Mouse (Mus musculus): ENCODE data around the gene Syt1. TPM values are rescaled to one million over a fixed set of nuclear protein-coding genes. Genes with fewer than 3 reads are reported as not detected.

Gene Syt1
- polyA plus RNA-seq, 1 experiment from 2014 or later: 1.1 TPM

- H3K9ac ChIP-seq: no peak overlapping the region
- H3K9me3 ChIP-seq (replicated peaks): no peaks in the 10 kb centered on the region
- no peak overlapping the region for H3K4me3 ChIP-seq
- no peak overlapping the region for H3K27ac ChIP-seq (ENCODE audit: poor library complexity, severe bottlenecking)
- no peaks in the 10 kb centered on the region for H3K27me3 ChIP-seq (replicated peaks)
- H3K4me1 ChIP-seq (replicated peaks): no peaks in the 10 kb centered on the region
- ATAC-seq (ENCODE audit: insufficient number of reproducible peaks, low FRiP score): no peak
- no peaks in the 10 kb centered on the region for H3K36me3 ChIP-seq
- no peak overlapping the region for H3K4me2 ChIP-seq
- WGBS: 82% methylated on average over 1 of the region's 1 CpGs
Measured at GRCm38 (mm10) chr10:108885769-108886168, 125.0 kb downstream of the Syt1 start.

- 53% methylated on average over 1 of the region's 1 CpGs for WGBS
- Histone ChIP-seq H3K4me3 (no peak overlapping the region), H3K27me3 (replicated peaks) (no peaks in the 10 kb centered on the region), H3K36me3 (no peaks in the 10 kb centered on the region), H3K9me3 (replicated peaks) (no peaks in the 10 kb centered on the region), H3K9ac (no peak overlapping the region), H3K4me1 (replicated peaks) (no peaks in the 10 kb centered on the region), H3K4me2 (no peak overlapping the region), H3K27ac (ENCODE audit: poor library complexity, severe bottlenecking) (no peak overlapping the region)
- no peak for ATAC-seq (ENCODE audit: insufficient number of reproducible peaks, low FRiP score)
Measured at GRCm38 (mm10) chr10:108884520-108884919, 126.3 kb downstream of the Syt1 start.

- 80% methylated on average over 2 of the region's 2 CpGs for WGBS
- Histone ChIP-seq H3K9ac (no peak overlapping the region), H3K9me3 (replicated peaks) (no peaks in the 10 kb centered on the region), H3K27ac (ENCODE audit: poor library complexity, severe bottlenecking) (no peak overlapping the region), H3K4me2 (no peak overlapping the region), H3K4me3 (no peak overlapping the region), H3K36me3 (no peaks in the 10 kb centered on the region), H3K27me3 (replicated peaks) (no peaks in the 10 kb centered on the region), H3K4me1 (replicated peaks) (no peaks in the 10 kb centered on the region)
- no peak for ATAC-seq (ENCODE audit: insufficient number of reproducible peaks, low FRiP score)
Measured at GRCm38 (mm10) chr10:108880372-108880771, 130.4 kb downstream of the Syt1 start.

GRCm38 (mm10) chr10:108875730-108876129 is 135.1 kb downstream of the Syt1 start:
- H3K9ac ChIP-seq: no peak overlapping the region
- H3K27me3 ChIP-seq (replicated peaks): no peaks in the 10 kb centered on the region
- no peak overlapping the region for H3K27ac ChIP-seq (ENCODE audit: poor library complexity, severe bottlenecking)
- 84% methylated on average over 5 of the region's 5 CpGs for WGBS
- no peaks in the 10 kb centered on the region for H3K36me3 ChIP-seq
- ATAC-seq (ENCODE audit: insufficient number of reproducible peaks, low FRiP score): no peak
- no peaks in the 10 kb centered on the region for H3K4me1 ChIP-seq (replicated peaks)
- H3K9me3 ChIP-seq (replicated peaks): no peaks in the 10 kb centered on the region
- no peak overlapping the region for H3K4me3 ChIP-seq
- H3K4me2 ChIP-seq: no peak overlapping the region

- 69% methylated on average over 4 of the region's 4 CpGs for WGBS
- H3K9ac ChIP-seq: no peak overlapping the region
Measured at GRCm38 (mm10) chr10:108874687-108875086, 136.1 kb downstream of the Syt1 start.

GRCm38 (mm10) chr10:108872359-108872758 is 138.4 kb downstream of the Syt1 start:
- no peak for ATAC-seq (ENCODE audit: insufficient number of reproducible peaks, low FRiP score)
- no peaks in the 10 kb centered on the region for H3K9me3 ChIP-seq (replicated peaks)
- 82% methylated on average over 6 of the region's 6 CpGs for WGBS

More at GRCm38 (mm10) chr10:108874687-108875086, 136.1 kb downstream of the Syt1 start:
- Histone ChIP-seq H3K9me3 (replicated peaks) (no peaks in the 10 kb centered on the region), H3K4me2 (no peak overlapping the region), H3K4me3 (no peak overlapping the region), H3K27me3 (replicated peaks) (no peaks in the 10 kb centered on the region), H3K4me1 (replicated peaks) (no peaks in the 10 kb centered on the region), H3K36me3 (no peaks in the 10 kb centered on the region), H3K27ac (ENCODE audit: poor library complexity, severe bottlenecking) (no peak overlapping the region)
- ATAC-seq (ENCODE audit: insufficient number of reproducible peaks, low FRiP score): no peak

GRCm38 (mm10) chr10:108870586-108870985 is 140.2 kb downstream of the Syt1 start:
- 79% methylated on average over 4 of the region's 4 CpGs for WGBS
- no peak overlapping the region for H3K27ac ChIP-seq (ENCODE audit: poor library complexity, severe bottlenecking)
- H3K9me3 ChIP-seq (replicated peaks): no peaks in the 10 kb centered on the region
- no peak overlapping the region for H3K9ac ChIP-seq
- ATAC-seq (ENCODE audit: insufficient number of reproducible peaks, low FRiP score): no peak
- H3K4me1 ChIP-seq (replicated peaks): peaks cover 10% of the 10 kb centered on the region
- H3K4me3 ChIP-seq: no peak overlapping the region
- H3K27me3 ChIP-seq (replicated peaks): no peaks in the 10 kb centered on the region
- H3K36me3 ChIP-seq: no peaks in the 10 kb centered on the region
- no peak overlapping the region for H3K4me2 ChIP-seq

More at GRCm38 (mm10) chr10:108872359-108872758, 138.4 kb downstream of the Syt1 start:
- Histone ChIP-seq H3K4me2 (no peak overlapping the region), H3K9ac (no peak overlapping the region), H3K36me3 (no peaks in the 10 kb centered on the region), H3K27ac (ENCODE audit: poor library complexity, severe bottlenecking) (no peak overlapping the region), H3K4me3 (no peak overlapping the region), H3K27me3 (replicated peaks) (no peaks in the 10 kb centered on the region), H3K4me1 (replicated peaks) (peaks cover 6% of the 10 kb centered on the region)

GRCm38 (mm10) chr10:108868136-108868535 is 142.6 kb downstream of the Syt1 start:
- ATAC-seq (ENCODE audit: insufficient number of reproducible peaks, low FRiP score): no peak
- 67% methylated on average over 4 of the region's 4 CpGs for WGBS
- Histone ChIP-seq H3K4me3 (no peak overlapping the region), H3K27ac (ENCODE audit: poor library complexity, severe bottlenecking) (no peak overlapping the region), H3K4me2 (no peak overlapping the region), H3K27me3 (replicated peaks) (no peaks in the 10 kb centered on the region), H3K9ac (no peak overlapping the region), H3K9me3 (replicated peaks) (no peaks in the 10 kb centered on the region), H3K36me3 (no peaks in the 10 kb centered on the region), H3K4me1 (replicated peaks) (peaks cover 10% of the 10 kb centered on the region)

GRCm38 (mm10) chr10:108867202-108867601 is 143.6 kb downstream of the Syt1 start:
- Histone ChIP-seq H3K27me3 (replicated peaks) (no peaks in the 10 kb centered on the region), H3K27ac (ENCODE audit: poor library complexity, severe bottlenecking) (no peak overlapping the region), H3K36me3 (no peaks in the 10 kb centered on the region), H3K4me3 (no peak overlapping the region), H3K9ac (no peak overlapping the region), H3K4me2 (no peak overlapping the region), H3K4me1 (replicated peaks) (peaks cover 10% of the 10 kb centered on the region), H3K9me3 (replicated peaks) (no peaks in the 10 kb centered on the region)
- ATAC-seq (ENCODE audit: insufficient number of reproducible peaks, low FRiP score): no peak
- 56% methylated on average over 6 of the region's 6 CpGs for WGBS

- ATAC-seq (ENCODE audit: insufficient number of reproducible peaks, low FRiP score): no peak
- 84% methylated on average over 4 of the region's 4 CpGs for WGBS
Measured at GRCm38 (mm10) chr10:108865586-108865985, 145.2 kb downstream of the Syt1 start.

GRCm38 (mm10) chr10:108855986-108856385 is 154.8 kb downstream of the Syt1 start:
- no peak for ATAC-seq (ENCODE audit: insufficient number of reproducible peaks, low FRiP score)
- H3K4me2 ChIP-seq: no peak overlapping the region
- WGBS: 83% methylated on average over 6 of the region's 6 CpGs

More at GRCm38 (mm10) chr10:108865586-108865985, 145.2 kb downstream of the Syt1 start:
- Histone ChIP-seq H3K4me1 (replicated peaks) (peaks cover 10% of the 10 kb centered on the region), H3K9ac (no peak overlapping the region), H3K4me3 (no peak overlapping the region), H3K27me3 (replicated peaks) (no peaks in the 10 kb centered on the region), H3K9me3 (replicated peaks) (no peaks in the 10 kb centered on the region), H3K4me2 (no peak overlapping the region), H3K27ac (ENCODE audit: poor library complexity, severe bottlenecking) (no peak overlapping the region), H3K36me3 (no peaks in the 10 kb centered on the region)

GRCm38 (mm10) chr10:108852757-108853156 is 158.0 kb downstream of the Syt1 start:
- H3K27me3 ChIP-seq (replicated peaks): no peaks in the 10 kb centered on the region
- H3K4me2 ChIP-seq: no peak overlapping the region
- ATAC-seq (ENCODE audit: insufficient number of reproducible peaks, low FRiP score): no peak
- no peak overlapping the region for H3K4me3 ChIP-seq
- H3K9me3 ChIP-seq (replicated peaks): no peaks in the 10 kb centered on the region
- H3K4me1 ChIP-seq (replicated peaks): no peaks in the 10 kb centered on the region
- H3K27ac ChIP-seq (ENCODE audit: poor library complexity, severe bottlenecking): no peak overlapping the region
- H3K9ac ChIP-seq: no peak overlapping the region
- H3K36me3 ChIP-seq: no peaks in the 10 kb centered on the region
- WGBS: 73% methylated on average over 4 of the region's 4 CpGs

More at GRCm38 (mm10) chr10:108855986-108856385, 154.8 kb downstream of the Syt1 start:
- Histone ChIP-seq H3K9ac (no peak overlapping the region), H3K9me3 (replicated peaks) (no peaks in the 10 kb centered on the region), H3K27ac (ENCODE audit: poor library complexity, severe bottlenecking) (no peak overlapping the region), H3K36me3 (no peaks in the 10 kb centered on the region), H3K27me3 (replicated peaks) (no peaks in the 10 kb centered on the region), H3K4me1 (replicated peaks) (no peaks in the 10 kb centered on the region), H3K4me3 (no peak overlapping the region)
